Mouse (Mus musculus) kidney, adult 2 months (tissue): Measurements from ENCODE around the gene Sgip1. TPM values are rescaled to one million over a fixed set of nuclear protein-coding genes. Genes with fewer than 3 reads are reported as not detected.

Experiments
- DNase-seq: peaks from one replicate; pipeline ENCODE4 v3.0.0; 2021
- H3K27ac ChIP-seq: fragments of 200-500 bp; 2 replicates; pipeline ENCODE4 v1.5.1; 2012; ENCODE audit warnings: low read depth, low read length, control low read depth, inconsistent platforms; ENCODE audit not compliant: insufficient read depth
- H3K27me3 ChIP-seq: fragments of 200-500 bp; replicated peaks from 2 replicates; pipeline ENCODE4 v1.6.1; 2012; ENCODE audit warnings: mild to moderate bottlenecking, moderate library complexity, low read length, inconsistent platforms; ENCODE audit not compliant: control insufficient read depth, insufficient read depth
- H3K36me3 ChIP-seq: fragments of 200-500 bp; 2 replicates; pipeline ENCODE4 v1.6.1; 2012; ENCODE audit warnings: mild to moderate bottlenecking, moderate library complexity, low read length, inconsistent platforms; ENCODE audit not compliant: control insufficient read depth, insufficient read depth
- H3K4me1 ChIP-seq: fragments of 200-500 bp; 2 replicates; pipeline ENCODE4 v1.6.1; 2011; ENCODE audit warnings: low read length; ENCODE audit not compliant: control insufficient read depth, insufficient read depth
- H3K4me3 ChIP-seq: fragments of 200-500 bp; 2 replicates; pipeline ENCODE4 v1.5.1; 2011; ENCODE audit warnings: mild to moderate bottlenecking, low read depth, low read length, control low read depth; ENCODE audit not compliant: insufficient read depth
- CTCF ChIP-seq: fragments of 200-500 bp; conservative IDR thresholded peaks from 2 replicates; pipeline ENCODE4 v1.5.1; 2011; ENCODE audit warnings: low read depth, mild to moderate bottlenecking, control low read depth, low read length, moderate library complexity, mixed read lengths; ENCODE audit not compliant: insufficient read depth, insufficient read length
- POLR2A ChIP-seq: fragments of 200-500 bp; IDR thresholded peaks from one replicate; pipeline ENCODE4 v1.6.1; 2011; ENCODE audit warnings: low read depth, low read length, control low read depth
- WGBS: fragments of 180-500 bp; shearing (Covaris S2); methylation state at CpG from one replicate; pipeline ENCODE4 v1.1.7; 2018; 5-methylcytosine and 5-hydroxymethylcytosine counted together
- polyA plus RNA-seq: library from polyadenylated mRNA; depleted of rRNA; stranded (reverse); fragments of >200 nt; gene quantifications from 2 replicates; pipeline ENCODE4 v1.2.3, GENCODE M21; 2012

The Sgip1 gene
- polyA plus RNA-seq, 1 experiment = 1.1 TPM

GRCm38 (mm10) chr4:102774549-102774948, 33.5 kb downstream of the Sgip1 start:
- Histone ChIP-seq H3K27ac (no peak overlapping the region), H3K4me1 (no peaks in the 10 kb centered on the region), H3K27me3 (no peaks in the 10 kb centered on the region), H3K36me3 (no peaks in the 10 kb centered on the region), H3K4me3 (no peak overlapping the region)
- 68% methylated on average over 1 of the region's 1 CpGs for WGBS
- TF ChIP-seq POLR2A = no peak
- TF ChIP-seq CTCF = no peak
- no peak for DNase-seq

GRCm38 (mm10) chr4:102775596-102776270, 34.6 kb downstream of the Sgip1 start:
- Histone ChIP-seq H3K4me1 (no peaks in the 10 kb centered on the region), H3K27ac (no peak overlapping the region), H3K4me3 (no peak overlapping the region), H3K27me3 (no peaks in the 10 kb centered on the region), H3K36me3 (no peaks in the 10 kb centered on the region)
- no peak for DNase-seq
- TF ChIP-seq CTCF (no peak), POLR2A (no peak)
- WGBS = 61% methylated on average over 2 of the region's 2 CpGs

- Histone ChIP-seq H3K27ac (no peak overlapping the region), H3K4me1 (no peaks in the 10 kb centered on the region), H3K4me3 (no peak overlapping the region), H3K36me3 (no peaks in the 10 kb centered on the region), H3K27me3 (no peaks in the 10 kb centered on the region)
- 70% methylated on average over 6 of the region's 6 CpGs for WGBS
- DNase-seq = no peak
- no peak for TF ChIP-seq POLR2A
- TF ChIP-seq CTCF = no peak
Measured at GRCm38 (mm10) chr4:102779902-102780301, 38.8 kb downstream of the Sgip1 start.

- 69% methylated on average over 7 of the region's 7 CpGs for WGBS
- DNase-seq = no peak
- Histone ChIP-seq H3K4me1 (no peaks in the 10 kb centered on the region), H3K4me3 (no peak overlapping the region), H3K27ac (no peak overlapping the region), H3K27me3 (no peaks in the 10 kb centered on the region), H3K36me3 (no peaks in the 10 kb centered on the region)
- no peak for TF ChIP-seq CTCF
- TF ChIP-seq POLR2A = no peak
Measured at GRCm38 (mm10) chr4:102783063-102783748, 42.1 kb downstream of the Sgip1 start.

- no peak for DNase-seq
- WGBS = 57% methylated on average over 4 of the region's 4 CpGs
- no peak for TF ChIP-seq CTCF
- TF ChIP-seq POLR2A = no peak
- Histone ChIP-seq H3K36me3 (no peaks in the 10 kb centered on the region), H3K27ac (no peak overlapping the region), H3K4me3 (no peak overlapping the region), H3K27me3 (no peaks in the 10 kb centered on the region), H3K4me1 (no peaks in the 10 kb centered on the region)
Measured at GRCm38 (mm10) chr4:102785158-102785557, 44.1 kb downstream of the Sgip1 start.

GRCm38 (mm10) chr4:102792100-102792790, 51.1 kb downstream of the Sgip1 start:
- peak; percentile 17 for DNase-seq
- H3K27ac ChIP-seq = peak overlapping the region; percentile 37; the same call in 1 of the 2 replicates
- H3K4me3 ChIP-seq = no peak overlapping the region
- no peaks in the 10 kb centered on the region for H3K36me3 ChIP-seq
- no peaks in the 10 kb centered on the region for H3K27me3 ChIP-seq
- H3K4me1 ChIP-seq = no peaks in the 10 kb centered on the region
- TF ChIP-seq CTCF (no peak), POLR2A (no peak)
- 63% methylated on average over 8 of the region's 8 CpGs for WGBS

- TF ChIP-seq CTCF (no peak), POLR2A (no peak)
- no peaks in the 10 kb centered on the region for H3K36me3 ChIP-seq
- no peak overlapping the region for H3K27ac ChIP-seq
- no peak for DNase-seq
- H3K27me3 ChIP-seq = no peaks in the 10 kb centered on the region
- 91% methylated on average over 1 of the region's 1 CpGs for WGBS
- H3K4me3 ChIP-seq = no peak overlapping the region
- H3K4me1 ChIP-seq = no peaks in the 10 kb centered on the region
Measured at GRCm38 (mm10) chr4:102801471-102801870, 60.4 kb downstream of the Sgip1 start.
